Mouse (Mus musculus) B cell, adult 62 days (primary cell): ENCODE data around the gene Sbds. TPM values are rescaled to one million over a fixed set of nuclear protein-coding genes. Genes with fewer than 3 reads are reported as not detected.

Experiments used
- total RNA-seq: library from RNA; stranded (reverse); gene quantifications from 4 replicates; pipeline ENCODE4 v1.2.4, GENCODE M21; 2023

The Sbds gene
- 105 to 119 TPM (median 113 TPM) in 4 replicates for total RNA-seq

DNA sequence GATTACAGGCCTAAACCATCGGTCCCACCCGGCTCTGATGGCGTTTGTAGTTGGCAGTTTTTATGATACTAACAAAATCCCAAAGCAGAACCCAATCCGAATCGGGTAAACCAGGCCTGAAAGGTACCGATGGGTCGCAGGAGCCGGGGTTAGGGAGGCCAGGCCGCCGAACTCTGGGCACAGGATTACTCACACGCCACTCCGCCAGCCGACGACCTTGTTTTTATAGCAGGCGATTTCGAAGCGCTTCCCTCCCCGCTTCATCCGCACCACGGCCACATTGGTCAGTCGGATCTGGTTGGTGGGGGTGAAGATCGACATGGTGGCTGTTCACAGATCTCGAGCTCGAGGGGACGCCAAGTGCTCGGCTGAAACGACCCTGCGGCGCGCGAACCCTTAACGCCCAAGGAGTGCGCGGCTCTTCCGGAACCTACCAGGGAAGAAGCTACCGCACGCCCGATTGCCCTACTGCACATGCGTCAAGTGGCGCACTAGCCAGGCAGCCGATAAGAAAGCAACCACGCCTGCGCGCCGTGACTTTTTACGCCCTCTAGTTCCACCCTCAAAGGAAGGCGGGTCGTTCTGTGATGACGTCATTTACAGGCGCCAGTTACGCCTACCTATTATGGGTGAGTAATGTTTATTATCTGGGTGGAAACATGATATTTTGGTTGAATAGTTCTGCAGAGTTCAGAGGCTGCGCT, at the start of gene Sbds, which contains the start of gene Tyw1:
Sbds (minus strand) TSS at position 514 of the 704 bp plus-strand sequence.
Tyw1 (plus strand) TSS at position 603 of the 704 bp plus-strand sequence.

DNA sequence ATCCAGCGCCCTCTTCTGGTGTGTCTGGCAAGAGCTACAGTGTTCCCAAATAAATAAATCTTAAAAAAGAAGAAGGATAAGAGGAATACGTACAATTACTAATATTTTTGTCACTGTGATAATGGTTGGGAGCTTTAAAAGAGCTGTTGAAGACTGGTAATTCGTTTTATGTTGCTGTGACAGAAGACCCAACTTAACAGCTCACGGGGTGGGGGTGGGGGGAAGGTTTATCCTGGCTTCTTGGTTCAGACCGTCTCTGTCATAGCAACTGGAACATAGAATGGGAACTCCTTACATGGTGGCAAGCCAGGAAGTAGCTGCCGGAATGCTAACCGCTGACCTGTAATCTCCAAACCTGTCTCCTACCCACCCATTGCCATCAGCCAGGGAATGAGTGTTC, 38.5 kb downstream of the Sbds start, which contains the start of gene Tmem248:
Tmem248 (plus strand) TSS at position 301 of the 400 bp plus-strand sequence.

Other genes starting within 250 kb of the Sbds start
- gene Asl, start 226.3 kb downstream of the Sbds start, total RNA-seq = 15.4 to 20.7 TPM (median 16.7 TPM) in 4 replicates
- gene Crcp, start 226.2 kb downstream of the Sbds start, total RNA-seq = 23.7 to 27.2 TPM (median 26.9 TPM) in 4 replicates
- 33.8 to 42.7 TPM (median 39.5 TPM) in 4 replicates for gene Tpst1, start 182.2 kb downstream of the Sbds start, total RNA-seq
- 2.6 to 3.7 TPM (median 3.3 TPM) in 4 replicates for gene Kctd7, start 110.7 kb downstream of the Sbds start, total RNA-seq
- 78.7 to 89.0 TPM (median 87.8 TPM) in 4 replicates for gene Rabgef1, start 83.7 kb downstream of the Sbds start, total RNA-seq
- 60.6 to 76.6 TPM (median 67.5 TPM) in 4 replicates for gene Tmem248, start 38.4 kb downstream of the Sbds start, total RNA-seq
- 23.8 to 31.6 TPM (median 26.5 TPM) in 4 replicates for gene Tyw1, start 89 bp upstream of the Sbds start, total RNA-seq
- gene Caln1, start 113.9 kb upstream of the Sbds start, total RNA-seq = not detected in 4 replicates
- gene A330070K13Rik, start 129.1 kb upstream of the Sbds start, total RNA-seq = not detected in 4 replicates